Mouse (Mus musculus): ENCODE measurements around the gene Tspan9.

Gene Tspan9

GRCm38 (mm10) chr6:128099871-128100270 lies 43.5 kb downstream of the Tspan9 start:
- peak; percentile 18 for DNase-seq

GRCm38 (mm10) chr6:128099190-128099589 lies 44.2 kb downstream of the Tspan9 start:
- no peak for DNase-seq

GRCm38 (mm10) chr6:128096521-128096920 lies 46.9 kb downstream of the Tspan9 start:
- DNase-seq = no peak

DNA sequence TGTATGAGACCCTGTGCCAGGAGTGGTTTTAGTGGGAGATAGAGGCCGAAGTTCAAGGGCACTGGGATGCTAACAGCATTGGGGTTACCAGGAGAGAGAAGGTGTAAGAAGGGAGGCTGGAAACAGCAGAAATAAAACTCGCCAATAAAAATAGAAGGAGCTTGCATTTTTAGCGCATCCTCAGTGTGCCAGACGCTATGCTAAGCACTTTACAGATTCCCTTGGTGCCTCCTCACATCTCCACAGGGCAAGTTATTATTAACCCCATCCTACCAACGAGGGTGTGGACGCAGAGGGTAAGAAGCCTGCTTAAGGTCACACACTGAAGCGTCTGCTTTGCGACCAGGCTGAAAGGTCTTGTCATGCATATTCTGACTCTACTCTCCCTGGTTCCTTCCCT lies 47.5 kb downstream of the Tspan9 start:
- DNase-seq = no peak

GRCm38 (mm10) chr6:128095131-128095530 lies 48.3 kb downstream of the Tspan9 start:
- DNase-seq = no peak

- no peak for DNase-seq
These were observed 49.4 kb downstream of the Tspan9 start for GRCm38 (mm10) chr6:128093856-128094628.

DNA sequence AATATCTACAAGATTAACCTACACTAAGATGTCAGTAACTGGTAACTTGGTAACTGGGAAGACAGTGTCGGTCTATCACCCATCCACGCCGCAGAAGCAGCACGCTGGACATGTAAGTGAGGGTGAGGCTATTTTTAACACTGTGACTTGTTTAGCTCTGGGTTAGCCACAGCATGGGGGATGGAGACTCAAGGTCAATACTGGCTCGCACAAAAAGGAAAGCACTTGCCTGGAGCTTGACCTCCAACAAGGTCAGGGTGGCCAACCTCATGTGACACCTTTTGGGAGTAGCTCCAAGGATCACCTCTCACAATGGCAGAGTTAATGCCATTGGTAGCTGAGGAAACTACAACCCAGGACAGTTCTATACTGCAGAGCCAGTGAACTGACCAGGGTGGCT lies 50.8 kb downstream of the Tspan9 start:
- DNase-seq = no peak

DNA sequence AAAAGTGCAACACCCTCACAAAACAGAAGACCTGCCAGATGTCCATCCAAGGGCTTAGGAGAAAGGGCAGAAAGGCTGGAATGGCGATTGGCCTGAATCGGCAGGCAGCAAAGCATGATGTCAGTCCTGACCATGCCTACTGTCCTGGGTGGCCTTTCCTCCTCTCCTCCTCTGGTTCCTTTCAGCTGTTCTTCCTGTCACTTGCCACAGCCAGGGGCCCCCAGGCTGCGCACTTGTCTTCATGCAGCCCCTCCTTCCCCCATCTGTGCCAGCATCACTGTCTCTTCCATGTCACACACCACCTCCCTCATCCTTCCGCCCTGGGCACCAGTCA lies 51.6 kb downstream of the Tspan9 start:
- no peak for DNase-seq

DNA sequence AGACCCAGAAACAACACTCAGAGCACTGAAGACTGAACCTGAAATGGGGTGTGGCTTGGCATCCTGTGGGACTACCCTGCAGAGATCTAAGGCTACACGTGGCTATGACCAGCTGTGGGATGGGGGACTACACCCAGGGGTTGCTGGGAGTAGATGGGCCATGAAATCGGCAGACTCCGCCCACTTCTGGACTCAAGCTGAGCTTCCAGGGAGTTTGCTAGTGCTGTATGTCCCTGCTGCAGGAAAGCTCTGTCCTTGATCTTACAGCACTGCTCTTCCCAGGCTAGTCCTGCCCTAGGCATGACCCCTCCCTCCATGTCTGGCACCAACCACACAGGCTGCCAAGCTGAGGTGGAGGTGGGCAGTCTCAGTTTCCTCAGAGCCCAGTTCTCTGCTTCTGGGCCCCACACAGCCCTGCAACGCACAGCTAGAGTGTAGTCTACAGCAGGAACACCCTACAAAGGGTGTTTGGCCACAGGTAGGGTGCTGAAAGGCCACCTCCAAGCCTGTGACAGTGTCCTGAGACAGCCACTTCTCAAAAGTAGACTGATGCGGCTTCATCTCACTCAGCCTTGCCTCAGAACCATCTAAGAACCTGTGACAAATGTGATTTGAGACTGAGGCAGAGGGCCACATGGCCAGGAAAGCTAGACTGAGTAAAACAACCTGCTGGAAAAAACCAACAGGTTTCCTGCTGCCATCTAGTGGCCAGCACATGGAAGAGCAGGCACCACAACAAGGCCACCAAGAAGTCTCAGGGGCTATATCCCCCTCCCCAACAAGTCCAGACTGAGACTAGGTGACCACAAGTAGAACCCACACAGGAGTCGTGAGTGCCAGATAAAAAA lies 52.2 kb downstream of the Tspan9 start:
- peak; percentile 39 for DNase-seq

DNA sequence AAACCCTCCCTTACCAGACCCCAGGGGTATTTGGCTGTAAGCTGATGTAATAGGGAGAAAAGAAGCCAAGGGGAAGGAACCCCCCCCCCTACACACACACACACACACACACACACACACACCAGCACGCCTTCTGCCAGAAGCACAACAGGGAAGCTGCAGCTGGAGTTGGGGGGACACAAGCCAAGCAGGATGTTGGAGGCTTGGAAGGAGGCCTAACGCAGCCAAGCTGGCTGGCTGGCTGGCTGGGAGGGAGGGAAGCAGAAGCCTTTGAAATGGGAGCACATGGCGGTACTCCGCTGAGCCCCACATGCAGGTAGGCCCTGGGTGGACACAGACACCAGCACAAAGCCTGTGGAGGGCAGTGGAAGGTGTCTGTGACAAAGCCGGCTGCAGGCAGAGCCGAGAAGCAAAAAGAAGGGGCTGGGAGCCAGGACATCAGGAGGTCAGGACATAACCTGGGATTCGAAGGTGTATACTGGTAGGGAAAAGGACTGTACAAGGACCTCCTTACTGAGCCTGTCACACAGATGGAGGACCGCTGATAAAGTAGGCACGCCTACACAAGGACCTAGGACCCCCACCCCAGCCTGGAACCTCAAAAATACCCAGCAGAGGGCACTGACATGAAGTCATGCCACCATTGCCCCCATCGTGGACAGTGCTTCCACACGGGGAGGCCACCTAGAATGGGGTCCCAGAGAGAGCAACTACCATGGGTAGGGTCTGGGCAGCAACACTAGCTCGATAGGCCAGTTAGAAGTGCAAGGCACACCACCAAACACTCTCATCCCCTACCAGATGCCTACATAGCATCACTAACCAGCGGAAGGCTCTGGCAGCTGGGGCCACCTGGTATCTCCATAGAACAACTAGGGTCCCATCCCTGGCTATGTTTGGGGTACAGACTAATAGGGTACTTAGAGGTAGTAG lies 53.4 kb downstream of the Tspan9 start:
- DNase-seq = no peak

- no peak for DNase-seq
These were observed 54.5 kb downstream of the Tspan9 start for GRCm38 (mm10) chr6:128088746-128089523.

GRCm38 (mm10) chr6:128085488-128086066 lies 57.8 kb downstream of the Tspan9 start:
- DNase-seq = no peak

DNA sequence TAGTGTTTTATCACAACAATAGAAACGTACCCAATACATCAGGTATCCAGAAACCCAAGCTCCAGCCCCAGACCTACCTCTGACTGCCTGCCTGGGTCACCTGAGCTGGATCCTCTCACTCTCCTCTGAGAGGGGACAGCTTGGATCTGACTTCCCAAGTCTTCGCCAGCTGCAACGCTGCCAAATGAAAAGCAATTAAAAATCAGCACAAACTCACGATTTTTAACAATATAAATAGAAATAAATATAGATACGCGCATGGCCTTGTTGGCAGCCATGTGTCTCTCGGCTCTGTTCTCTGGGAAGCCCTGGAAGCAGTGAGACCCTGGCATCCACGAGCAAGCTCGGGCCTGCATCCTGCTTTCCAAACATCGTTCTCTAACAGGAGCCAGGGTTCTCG lies 60.1 kb downstream of the Tspan9 start:
- DNase-seq = no peak

DNA sequence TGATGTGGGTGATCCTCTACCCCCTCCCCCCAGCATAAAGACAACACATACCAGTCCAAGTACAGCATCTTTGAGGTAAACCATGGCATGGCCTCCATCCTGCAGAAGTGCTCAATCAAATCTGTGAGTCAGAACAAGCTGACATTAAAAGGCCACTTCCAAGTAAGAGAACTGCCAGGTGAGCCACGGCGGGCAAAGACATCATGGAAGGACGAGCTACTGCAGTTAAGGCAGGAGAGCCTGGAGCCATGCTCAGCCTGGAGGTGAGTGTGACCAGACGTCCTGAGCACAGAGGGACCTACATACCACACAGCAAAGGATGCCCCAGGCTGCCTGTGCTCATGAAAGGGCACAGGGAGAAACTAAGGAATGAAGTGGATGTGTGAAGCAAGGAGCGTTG lies 61.6 kb downstream of the Tspan9 start:
- DNase-seq = no peak

DNA sequence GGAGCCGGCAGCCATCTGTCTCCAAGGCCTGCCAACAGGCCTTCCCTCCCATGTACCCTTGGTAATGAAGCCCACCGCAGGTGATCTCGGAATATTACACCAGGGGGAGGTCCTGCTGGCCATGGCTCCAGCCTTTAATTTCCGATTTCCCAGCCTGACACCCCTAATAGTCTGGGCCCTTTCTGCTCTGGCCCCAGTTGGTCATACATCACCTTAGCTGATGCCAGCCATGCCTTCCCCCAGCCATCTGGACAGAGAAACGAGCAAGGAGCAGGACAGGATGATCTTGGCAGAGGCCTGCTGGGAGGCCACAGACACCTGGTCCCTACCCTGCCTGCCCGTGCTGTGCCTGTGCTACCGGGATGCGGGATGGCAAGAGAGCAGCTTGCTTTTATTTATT lies 62.1 kb downstream of the Tspan9 start:
- DNase-seq = no peak

DNA sequence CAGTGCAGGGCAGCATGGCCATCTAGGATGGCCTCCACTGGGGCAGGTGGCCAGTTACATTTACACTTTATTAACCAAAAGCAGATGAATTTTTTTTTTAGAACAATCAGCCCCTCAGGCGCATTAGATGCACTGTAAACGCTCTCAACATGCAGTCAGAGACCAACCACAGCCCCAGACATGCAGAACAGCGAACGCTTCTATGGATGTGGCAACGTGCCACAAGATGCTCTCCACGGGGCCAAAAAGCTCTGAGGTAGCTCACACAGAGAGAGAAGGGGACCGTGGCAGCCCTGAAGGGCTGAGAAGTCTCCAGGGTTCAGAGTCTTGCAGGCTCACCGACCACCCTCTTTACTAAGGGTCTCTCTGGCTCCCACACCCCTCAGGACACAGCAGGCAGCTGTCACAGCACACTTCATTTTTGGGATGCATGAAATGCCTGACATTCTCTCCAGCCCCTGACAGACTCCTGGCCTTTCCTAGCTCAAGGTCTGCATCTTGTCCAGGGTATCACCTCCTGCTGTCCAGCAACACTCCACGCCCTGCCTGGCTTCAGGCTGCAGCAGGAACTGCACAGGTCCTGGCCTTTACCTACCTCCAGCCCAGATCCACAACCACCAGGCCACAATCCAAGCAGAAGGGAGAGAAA lies 63.7 kb downstream of the Tspan9 start:
- DNase-seq = no peak

- DNase-seq = no peak
These were observed 64.9 kb downstream of the Tspan9 start for GRCm38 (mm10) chr6:128078508-128078907.

- DNase-seq = no peak
These were observed 67.0 kb downstream of the Tspan9 start for GRCm38 (mm10) chr6:128076104-128077020.

GRCm38 (mm10) chr6:128075453-128076003 lies 67.9 kb downstream of the Tspan9 start:
- no peak for DNase-seq
